Mouse (Mus musculus): ENCODE data around the gene Gm10031.

DNA sequence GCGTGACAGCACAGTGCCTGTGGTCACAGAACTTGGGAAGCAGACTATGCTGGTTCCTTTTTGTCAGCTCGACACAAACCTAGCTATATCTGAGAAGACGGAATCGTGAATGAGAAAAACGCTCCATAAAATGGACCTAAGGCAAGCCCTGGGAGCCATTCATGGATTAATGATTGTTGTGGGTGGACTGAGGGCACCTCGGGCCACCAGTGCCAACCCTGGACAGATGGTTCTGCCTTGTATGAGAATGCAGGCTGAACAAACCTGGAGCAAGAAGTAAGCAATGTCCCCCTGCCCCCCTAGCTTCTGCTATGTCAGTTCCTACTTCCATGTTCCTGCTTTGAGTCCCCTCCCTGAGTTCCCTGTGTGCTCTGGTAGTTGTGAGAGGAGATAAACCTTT, 13.9 kb downstream of the Gm10031 start:
- no peak for TF ChIP-seq CTCF (conservative IDR thresholded peaks at IDR 0.05; ENCODE audit: low read length)
- no peak for TF ChIP-seq POU5F1 (IDR thresholded peaks at IDR 0.05; ENCODE audit: borderline replicate concordance, low read length)
